Mouse (Mus musculus) small intestine, adult 2 months (tissue): ENCODE data around the gene Slc10a1. TPM values are rescaled to one million over a fixed set of nuclear protein-coding genes. Genes with fewer than 3 reads are reported as not detected.

Source experiments
- H3K27ac ChIP-seq: fragments of 200-500 bp; 2 replicates; pipeline ENCODE4 v1.5.1; 2012; ENCODE audit warnings: low read depth, low read length, control low read depth, inconsistent platforms; ENCODE audit not compliant: insufficient read depth
- H3K27me3 ChIP-seq: fragments of 200-500 bp; 2 replicates; pipeline ENCODE4 v1.6.1; 2012; ENCODE audit warnings: mild to moderate bottlenecking, moderate library complexity, low read length, inconsistent platforms; ENCODE audit not compliant: control insufficient read depth, insufficient read depth
- H3K36me3 ChIP-seq: fragments of 200-500 bp; 2 replicates; pipeline ENCODE4 v1.6.1; 2012; ENCODE audit warnings: mild to moderate bottlenecking, low read length, control low read depth, inconsistent platforms; ENCODE audit not compliant: control insufficient read depth, insufficient read depth
- H3K4me1 ChIP-seq: fragments of 200-500 bp; 2 replicates; pipeline ENCODE4 v1.6.1; 2012; ENCODE audit warnings: low read length, inconsistent platforms, mixed read lengths; ENCODE audit not compliant: control insufficient read depth, insufficient read depth, insufficient read length
- H3K4me3 ChIP-seq: fragments of 200-500 bp; 2 replicates; pipeline ENCODE4 v1.5.1; 2012; ENCODE audit warnings: low read depth, mild to moderate bottlenecking, control low read depth, inconsistent platforms, low read length, moderate library complexity
- CTCF ChIP-seq: fragments of 200-500 bp; IDR thresholded peaks from 2 replicates; pipeline ENCODE4 v1.5.1; 2012; ENCODE audit warnings: low read depth, mild to moderate bottlenecking, control low read depth, inconsistent platforms, low read length, moderate library complexity, mixed read lengths; ENCODE audit not compliant: insufficient replicate concordance, insufficient read length; ENCODE audit errors: extremely low read depth
- POLR2A ChIP-seq: fragments of 200-500 bp; IDR thresholded peaks from 2 replicates; pipeline ENCODE4 v1.6.1; 2012; ENCODE audit warnings: low read depth, mild to moderate bottlenecking, control low read depth, inconsistent platforms, low read length, moderate library complexity
- WGBS: fragments of 180-500 bp; shearing (Covaris S2); methylation state at CpG from one replicate; pipeline ENCODE4 v1.1.7; 2018; 5-methylcytosine and 5-hydroxymethylcytosine counted together
- polyA plus RNA-seq: library from polyadenylated mRNA; depleted of rRNA; stranded (reverse); fragments of >200 nt; gene quantifications from 2 replicates; pipeline ENCODE4 v1.2.3, GENCODE M21; 2012

Gene Slc10a1
- polyA plus RNA-seq, 1 experiment: not detected

DNA sequence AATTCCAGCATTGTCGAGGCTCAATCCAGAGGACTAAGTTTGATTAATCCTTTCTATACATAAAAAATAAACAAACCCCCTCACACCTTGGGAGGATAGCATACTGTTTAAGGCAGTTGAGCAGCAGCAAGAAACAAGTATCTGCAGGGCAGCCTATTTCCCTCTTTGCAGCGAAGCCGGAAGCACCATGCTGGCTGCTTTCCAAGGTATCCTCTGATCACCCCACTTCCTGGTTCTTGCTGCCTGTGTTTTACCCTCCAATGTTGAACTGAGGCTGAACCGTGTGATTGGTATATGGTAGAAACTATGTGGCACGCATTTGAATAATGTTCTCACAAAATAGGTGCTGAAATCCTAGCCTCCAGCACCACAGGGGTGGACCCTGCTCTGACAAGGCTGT, 29.9 kb downstream of the Slc10a1 start:
- Histone ChIP-seq H3K4me1 (peaks cover 18% of the 10 kb centered on the region; the same call in 1 of the 2 replicates), H3K36me3 (no peaks in the 10 kb centered on the region), H3K27ac (peak overlapping the region; percentile 72), H3K27me3 (no peaks in the 10 kb centered on the region), H3K4me3 (no peak overlapping the region)
- TF ChIP-seq POLR2A (no peak), CTCF (no peak)
- WGBS: 9% methylated on average over 5 of the region's 5 CpGs

GRCm38 (mm10) chr12:80937331-80938029, 31.0 kb downstream of the Slc10a1 start:
- Histone ChIP-seq H3K27me3 (no peaks in the 10 kb centered on the region), H3K4me1 (peaks cover 15% of the 10 kb centered on the region; the same call in 1 of the 2 replicates), H3K4me3 (no peak overlapping the region), H3K36me3 (no peaks in the 10 kb centered on the region), H3K27ac (peak overlapping the region; percentile 98)
- 24% methylated on average over 9 of the region's 9 CpGs for WGBS
- TF ChIP-seq CTCF (no peak), POLR2A (no peak)

- H3K27me3 ChIP-seq: no peaks in the 10 kb centered on the region
- H3K27ac ChIP-seq: peak overlapping the region; percentile 98; the same call in 1 of the 2 replicates
- no peaks in the 10 kb centered on the region for H3K36me3 ChIP-seq
- H3K4me3 ChIP-seq: no peak overlapping the region
- no peak for TF ChIP-seq CTCF
- TF ChIP-seq POLR2A: no peak
- peaks cover 16% of the 10 kb centered on the region; the same call in 1 of the 2 replicates for H3K4me1 ChIP-seq
- WGBS: 34% methylated on average over 2 of the region's 2 CpGs
Observed at GRCm38 (mm10) chr12:80936751-80937150, 31.8 kb downstream of the Slc10a1 start.

DNA sequence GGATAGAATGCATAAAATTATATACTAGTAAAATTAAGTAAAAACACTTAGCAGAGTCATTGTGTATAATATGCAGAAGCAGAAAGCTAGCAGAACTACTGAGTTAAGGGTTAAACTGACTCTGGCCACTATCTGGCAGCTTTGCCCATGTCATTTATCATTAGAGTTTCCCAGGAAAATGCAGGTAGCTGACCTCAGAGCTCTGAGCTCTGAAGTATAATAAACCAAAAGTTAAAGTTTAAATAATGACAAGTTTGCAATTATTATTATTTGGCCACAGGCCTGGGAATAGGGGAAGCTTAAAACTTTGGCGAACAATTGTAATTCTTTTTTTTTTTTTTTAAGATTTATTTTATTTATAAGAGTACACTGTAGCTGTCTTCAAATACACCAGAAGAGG, 35.6 kb downstream of the Slc10a1 start:
- H3K27me3 ChIP-seq: no peaks in the 10 kb centered on the region
- WGBS: 33% methylated on average over 1 of the region's 1 CpGs
- no peak overlapping the region for H3K27ac ChIP-seq
- H3K4me3 ChIP-seq: no peak overlapping the region
- peaks cover 17% of the 10 kb centered on the region; the same call in 1 of the 2 replicates for H3K4me1 ChIP-seq
- TF ChIP-seq POLR2A: no peak
- no peak for TF ChIP-seq CTCF
- H3K36me3 ChIP-seq: no peaks in the 10 kb centered on the region

DNA sequence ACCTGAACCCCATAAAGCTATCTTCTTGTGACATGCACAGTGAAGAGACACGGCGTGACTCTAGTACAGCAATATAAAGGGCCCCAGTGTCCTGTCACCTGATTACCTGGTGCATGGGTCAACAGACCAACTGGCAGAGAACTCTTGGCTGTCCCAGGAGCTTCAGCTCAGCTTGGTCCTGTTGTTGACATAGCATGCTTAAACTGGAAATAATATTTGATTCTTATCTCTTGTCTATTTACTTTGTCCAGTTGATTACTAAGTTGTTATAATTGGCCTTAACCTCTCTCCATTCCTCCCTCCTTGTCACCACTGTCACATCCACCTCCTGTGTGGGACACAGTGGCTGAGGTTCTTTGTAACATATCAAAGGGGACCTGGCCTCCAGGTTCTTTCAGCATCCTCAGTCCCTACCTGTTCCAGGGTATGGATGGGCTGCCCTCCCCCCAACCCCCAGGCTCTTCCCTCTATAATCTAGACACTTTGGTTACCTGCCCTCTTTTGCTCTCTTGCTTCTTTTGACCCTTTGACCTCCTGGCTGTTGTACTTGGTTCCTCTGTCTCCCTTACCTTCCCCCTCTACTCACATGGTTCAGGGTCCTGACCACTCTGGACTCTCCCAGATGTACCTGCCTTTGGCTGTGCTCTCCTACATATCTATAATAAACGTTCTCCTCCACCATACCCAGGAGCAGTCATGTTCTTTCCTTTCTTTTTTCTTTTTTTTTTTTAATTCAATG, 36.9 kb downstream of the Slc10a1 start:
- Histone ChIP-seq H3K27ac (peak overlapping the region; percentile 17; the same call in 1 of the 2 replicates), H3K4me1 (peaks cover 15% of the 10 kb centered on the region; the same call in 1 of the 2 replicates), H3K4me3 (no peak overlapping the region), H3K27me3 (no peaks in the 10 kb centered on the region), H3K36me3 (no peaks in the 10 kb centered on the region)
- WGBS: 49% methylated on average over 3 of the region's 3 CpGs
- TF ChIP-seq CTCF: no peak
- TF ChIP-seq POLR2A: no peak

DNA sequence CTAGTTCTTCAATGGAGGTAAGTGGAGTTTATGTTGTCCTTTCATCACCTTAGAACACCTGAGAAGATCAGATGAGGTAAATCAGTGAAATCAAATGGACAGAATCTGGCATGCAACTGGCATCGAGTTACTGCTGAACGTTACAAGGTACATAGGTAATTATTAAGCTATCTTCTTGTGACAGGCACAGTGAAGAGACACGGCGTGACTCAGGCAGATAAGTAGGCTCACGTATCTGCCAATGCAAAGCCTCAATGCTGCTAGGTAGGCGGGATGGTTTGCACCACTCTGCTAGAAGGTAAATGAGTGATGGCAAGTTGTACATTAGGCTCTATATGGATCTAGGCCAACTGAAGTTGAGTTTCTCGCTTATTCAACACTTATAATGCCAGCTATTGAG, 38.4 kb downstream of the Slc10a1 start:
- Histone ChIP-seq H3K27me3 (no peaks in the 10 kb centered on the region), H3K4me1 (peaks cover 21% of the 10 kb centered on the region; the same call in 1 of the 2 replicates), H3K4me3 (no peak overlapping the region), H3K27ac (peak overlapping the region; percentile 75), H3K36me3 (no peaks in the 10 kb centered on the region)
- WGBS: 27% methylated on average over 7 of the region's 7 CpGs
- no peak for TF ChIP-seq POLR2A
- TF ChIP-seq CTCF: no peak

- TF ChIP-seq POLR2A: no peak
- no peak for TF ChIP-seq CTCF
- no peak overlapping the region for H3K4me3 ChIP-seq
- peaks cover 25% of the 10 kb centered on the region; the same call in 1 of the 2 replicates for H3K4me1 ChIP-seq
- no peaks in the 10 kb centered on the region for H3K27me3 ChIP-seq
- WGBS: 29% methylated on average over 3 of the region's 3 CpGs
- no peaks in the 10 kb centered on the region for H3K36me3 ChIP-seq
- H3K27ac ChIP-seq: peak overlapping the region; percentile 100
Observed at GRCm38 (mm10) chr12:80928881-80929280, 39.6 kb downstream of the Slc10a1 start.
